In the genomic region with DNA sequence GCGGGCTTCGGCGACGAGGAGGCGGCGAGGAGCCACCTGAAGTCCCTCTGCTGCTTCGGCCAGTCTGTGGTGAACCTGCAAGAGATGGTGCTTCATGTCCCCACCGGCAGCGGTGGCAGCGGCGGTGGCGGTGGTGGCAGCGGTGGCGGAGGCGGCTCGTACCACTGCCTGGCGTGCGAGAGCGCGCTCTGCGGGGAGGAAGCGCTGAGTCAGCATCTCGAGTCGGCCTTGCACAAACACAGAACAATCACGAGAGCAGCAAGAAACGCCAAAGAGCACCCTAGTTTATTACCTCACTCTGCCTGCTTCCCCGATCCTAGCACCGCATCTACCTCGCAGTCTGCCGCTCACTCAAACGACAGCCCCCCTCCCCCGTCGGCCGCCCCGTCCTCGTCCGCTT, we compare ENCODE assay signal across 7 mouse cellular contexts.
DNase-seq lines count a peak whose midpoint lies in the region; ATAC-seq and TF ChIP-seq lines count a peak whose summit lies in the region.

No protein-coding gene starts in this region.

- H3K4me3 ChIP-seq in left cerebral cortex, adult 2 months, result peak overlapping the region; percentile 1; the same call in 1 of the 2 replicates
- peak overlapping the region; percentile 8; the same call in 1 of the 2 replicates for H3K4me3 ChIP-seq in embryonic facial prominence, embryonic 11.5 days (ENCODE audit: low read depth, low read length)
- H3K4me3 ChIP-seq in midbrain, postnatal 0 days (ENCODE audit: low read depth, low read length), result no peak overlapping the region

- H3K4me2 ChIP-seq in embryonic facial prominence, embryonic 11.5 days (ENCODE audit: low read depth, low read length), result peak overlapping the region; percentile 32; the same call in 1 of the 2 replicates
- H3K4me2 ChIP-seq in midbrain, postnatal 0 days (ENCODE audit: low read depth, low read length, poor library complexity, severe bottlenecking), result peak overlapping the region; percentile 16; the same call in 1 of the 2 replicates

- DNase-seq in left cerebral cortex, adult 2 months (ENCODE audit: extremely low spot score in 1 of 2, low spot score in 2 of 2), result no peak
- DNase-seq in left cerebral cortex, postnatal 4 days, result no peak
- DNase-seq in embryonic facial prominence, embryonic 11.5 days (ENCODE audit: low spot score), result no peak
- no peak for DNase-seq in midbrain, postnatal 0 days (ENCODE audit: low spot score)
- DNase-seq in spleen, adult 12 weeks (ENCODE audit: low spot score), result no peak
- no peak for DNase-seq in left cerebral cortex, adult 11 months (ENCODE audit: low spot score)

- no peak overlapping the region for H3K9ac ChIP-seq in embryonic facial prominence, embryonic 11.5 days (replicated peaks; ENCODE audit: low read length)
- no peak overlapping the region for H3K9ac ChIP-seq in midbrain, postnatal 0 days (replicated peaks; ENCODE audit: low read length, poor library complexity, severe bottlenecking)

- intact Hi-C loops in left cerebral cortex, adult 2 months (cut with DNase I), result no loop called here
- intact Hi-C loops in left cerebral cortex, postnatal 4 days (cut with DNase I), result no loop called here

- TF ChIP-seq CTCF in left cerebral cortex, adult 2 months (IDR thresholded peaks at IDR 0.05), result no peak
- no peak for TF ChIP-seq CTCF in midbrain, postnatal 0 days (IDR thresholded peaks at IDR 0.05)

- no peaks in the 10 kb centered on the region; the same call in 1 of the 2 replicates for H3K9me3 ChIP-seq in embryonic facial prominence, embryonic 11.5 days (replicated peaks; ENCODE audit: control insufficient read depth, low read length)
- no peaks in the 10 kb centered on the region for H3K9me3 ChIP-seq in midbrain, postnatal 0 days (ENCODE audit: low read length)

- peaks cover 21% of the 10 kb centered on the region for H3K36me3 ChIP-seq in embryonic facial prominence, embryonic 11.5 days (replicated peaks; ENCODE audit: control insufficient read depth, insufficient read depth, low read depth, low read length)
- H3K36me3 ChIP-seq in midbrain, postnatal 0 days (ENCODE audit: insufficient read depth, low read length), result peaks cover 37% of the 10 kb centered on the region

- H3K27ac ChIP-seq in left cerebral cortex, adult 2 months, result no peak overlapping the region
- H3K27ac ChIP-seq in embryonic facial prominence, embryonic 11.5 days (replicated peaks; ENCODE audit: low read depth, low read length), result no peak overlapping the region
- no peak overlapping the region for H3K27ac ChIP-seq in midbrain, postnatal 0 days (ENCODE audit: low read depth, low read length)

- ATAC-seq in embryonic facial prominence, embryonic 11.5 days (replicated peaks; ENCODE audit: insufficient number of reproducible peaks, low FRiP score, low TSS enrichment, low read depth), result no peak
- 0 out of 2 replicates have a peak, but pooled peaks have one; percentile 14 for ATAC-seq in granulocyte monocyte progenitor cell, adult 5-6 weeks (replicated peaks; ENCODE audit: poor library complexity, severe bottlenecking)
- ATAC-seq in midbrain, postnatal 0 days (ENCODE audit: low FRiP score), result no peak

- 56% methylated on average over 37 of the region's 37 CpGs for WGBS in embryonic facial prominence, embryonic 11.5 days
- 84% methylated on average over 37 of the region's 37 CpGs for WGBS in midbrain, postnatal 0 days

- H3K4me1 ChIP-seq in embryonic facial prominence, embryonic 11.5 days (ENCODE audit: control insufficient read depth, insufficient read depth, low read length), result no peaks in the 10 kb centered on the region
- H3K4me1 ChIP-seq in midbrain, postnatal 0 days (ENCODE audit: insufficient read depth, low read length), result no peaks in the 10 kb centered on the region

- no peaks in the 10 kb centered on the region for H3K27me3 ChIP-seq in embryonic facial prominence, embryonic 11.5 days (ENCODE audit: control insufficient read depth, insufficient read depth, low read length)
- H3K27me3 ChIP-seq in midbrain, postnatal 0 days (ENCODE audit: insufficient read depth, low read length), result no peaks in the 10 kb centered on the region
